Mouse (Mus musculus) embryo, embryonic 11.5 days (tissue): ENCODE results near the gene Il16.

Experiments
- DNase-seq: peaks from one replicate; pipeline ENCODE4 v3.0.0-alpha.2; 2012; ENCODE audit warnings: low read depth, low spot score

The Il16 gene

DNA sequence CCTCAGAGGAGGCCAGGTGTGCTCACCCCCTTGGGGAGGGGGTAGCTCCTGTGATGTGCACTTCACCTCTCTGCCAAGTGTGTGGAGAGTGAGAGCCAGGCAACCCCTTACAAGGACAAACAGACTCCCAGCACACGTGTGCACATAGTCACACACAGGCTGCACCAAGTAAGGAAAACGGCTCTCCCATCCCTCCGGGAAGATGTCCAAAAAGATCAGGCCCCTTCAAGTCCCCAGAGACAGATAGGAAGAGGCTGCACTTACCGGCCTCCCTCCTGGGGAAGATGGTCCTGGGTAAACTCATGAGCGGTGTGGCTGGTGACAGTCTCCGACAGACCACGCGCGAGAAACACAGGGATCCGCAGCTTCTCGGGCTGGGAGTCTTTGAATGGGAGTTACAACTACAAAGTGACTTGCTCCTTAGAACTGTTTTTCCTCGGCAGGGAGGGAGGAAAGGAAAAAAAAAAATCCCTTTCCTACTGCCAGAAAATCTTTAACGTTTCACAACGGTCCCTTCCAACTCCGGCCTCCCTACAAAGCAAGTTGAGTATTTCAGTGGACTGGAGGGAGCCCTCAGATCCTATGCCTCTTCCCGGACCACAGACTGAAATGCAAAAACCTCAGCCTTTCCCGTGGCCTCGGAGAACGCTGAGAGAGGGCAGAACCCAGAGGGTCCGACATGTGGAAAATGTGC, at the start of gene Il16:
TSS of gene Il16 (minus strand) at position 314 of the 694 bp plus-strand sequence.
- no peak for DNase-seq

DNA sequence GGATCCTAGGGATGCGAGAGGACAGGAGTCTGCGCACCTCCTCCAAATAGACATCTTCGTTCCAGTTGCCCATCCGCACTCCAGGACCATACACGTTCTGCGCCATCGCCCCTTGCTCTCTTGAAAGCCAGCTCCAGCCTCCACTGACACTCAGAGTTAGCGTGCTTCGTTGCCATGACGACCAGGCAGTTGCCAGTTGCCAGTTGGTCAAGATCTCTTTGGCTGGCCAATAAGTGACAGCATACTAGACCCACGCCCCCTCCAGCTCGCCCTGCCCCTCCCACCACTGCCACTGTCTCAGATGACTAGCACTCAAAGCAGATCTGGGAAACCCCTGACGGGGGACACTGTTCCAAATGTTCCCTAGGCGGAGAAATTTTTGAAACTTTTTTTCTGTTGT, 49.2 kb upstream of the Il16 start, which contains the start of gene Cfap161:
TSS of gene Cfap161 (minus strand) at position 176 of the 400 bp plus-strand sequence.
- DNase-seq = peak; percentile 83

DNA sequence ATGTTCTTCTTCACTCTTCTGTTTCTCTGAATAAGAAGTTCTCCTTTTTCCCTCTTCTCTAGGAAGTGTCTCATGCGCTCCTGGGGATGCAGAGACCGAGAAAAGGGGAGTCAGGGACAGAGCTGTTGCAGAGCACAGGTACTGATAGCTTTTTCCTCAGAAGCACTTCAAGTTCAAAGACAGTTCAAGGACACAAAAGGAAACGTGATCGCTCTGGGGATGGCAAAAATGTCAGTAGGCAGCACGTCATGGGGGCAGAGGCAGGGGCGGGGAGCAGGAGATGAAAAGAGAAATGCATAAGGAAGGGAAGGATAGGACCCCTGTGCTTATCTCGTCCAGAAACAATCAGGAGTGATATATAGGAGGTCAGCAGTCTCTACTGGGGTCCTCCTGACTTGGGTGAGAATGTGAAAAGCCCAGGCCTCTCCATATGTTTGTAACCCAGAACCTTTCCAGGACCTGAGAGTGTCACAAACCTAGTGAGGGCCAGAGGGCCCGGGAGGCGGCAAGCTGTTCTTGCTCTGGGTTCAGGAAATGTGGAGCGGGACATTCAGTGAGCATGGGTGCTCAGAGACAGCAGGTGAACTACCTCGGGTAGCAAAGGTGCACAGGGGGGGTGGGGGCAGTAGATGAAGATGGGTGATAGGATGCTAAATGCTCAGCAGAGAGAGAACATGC, 48.6 kb upstream of the Il16 start:
- DNase-seq = no peak

DNA sequence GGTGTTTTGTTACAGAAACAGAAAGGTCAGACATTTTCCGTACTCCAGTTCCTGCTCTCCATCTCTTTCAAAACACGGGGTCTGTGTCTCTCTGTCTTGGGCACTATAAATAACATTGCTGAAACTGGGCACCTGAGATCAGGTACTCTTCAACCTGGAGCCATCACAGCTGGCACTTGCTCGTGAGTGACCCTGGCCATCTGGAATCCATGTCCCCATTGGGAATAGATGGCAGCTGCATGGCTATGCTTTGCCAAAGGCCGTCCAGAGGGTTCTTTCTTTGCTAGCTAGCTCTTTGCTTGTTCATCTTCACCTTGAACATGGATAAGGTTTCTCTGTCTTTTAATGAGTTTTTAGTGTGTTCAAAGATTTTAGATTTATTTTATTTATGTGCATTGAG, 35.4 kb upstream of the Il16 start:
- DNase-seq = no peak

DNA sequence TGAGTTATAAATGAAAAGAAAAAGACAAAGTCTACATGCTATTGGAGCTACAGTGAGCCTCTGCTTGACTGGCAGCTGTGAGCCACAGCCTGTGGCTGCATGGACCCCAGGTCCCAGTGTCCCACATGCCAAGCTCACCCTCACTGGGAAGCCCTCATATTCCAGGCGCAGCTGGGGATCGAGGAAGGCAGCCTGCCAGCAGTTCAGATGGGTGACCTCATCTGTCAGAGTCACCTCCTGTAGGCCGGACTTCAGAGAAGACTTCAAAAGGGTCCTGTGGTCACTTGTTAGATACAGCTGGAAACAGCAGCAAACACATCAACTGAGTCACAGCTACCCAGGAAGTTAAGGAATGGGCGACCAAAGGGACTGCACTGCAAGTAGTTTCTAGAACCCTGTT, 34.5 kb upstream of the Il16 start:
- no peak for DNase-seq

DNA sequence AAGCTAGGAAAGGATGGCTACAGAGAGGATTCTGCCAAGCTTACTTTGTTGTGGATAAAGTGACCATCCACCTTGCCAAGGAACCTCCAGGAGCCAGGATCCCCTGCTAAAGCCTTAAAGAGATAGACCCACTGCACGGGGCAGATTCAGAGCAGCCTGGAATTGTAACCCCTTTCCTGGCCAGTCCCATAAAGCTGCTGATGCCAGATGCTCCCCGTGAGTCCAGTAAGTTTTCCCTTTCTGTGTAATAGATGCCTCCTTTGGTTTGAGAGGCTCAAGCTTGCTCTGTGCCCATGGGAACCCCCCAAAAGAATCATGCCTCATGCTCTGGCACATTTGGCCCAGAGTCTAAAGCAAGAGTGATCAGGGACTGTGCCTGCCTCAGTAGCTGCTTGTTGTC, 33.5 kb upstream of the Il16 start:
- DNase-seq = no peak

DNA sequence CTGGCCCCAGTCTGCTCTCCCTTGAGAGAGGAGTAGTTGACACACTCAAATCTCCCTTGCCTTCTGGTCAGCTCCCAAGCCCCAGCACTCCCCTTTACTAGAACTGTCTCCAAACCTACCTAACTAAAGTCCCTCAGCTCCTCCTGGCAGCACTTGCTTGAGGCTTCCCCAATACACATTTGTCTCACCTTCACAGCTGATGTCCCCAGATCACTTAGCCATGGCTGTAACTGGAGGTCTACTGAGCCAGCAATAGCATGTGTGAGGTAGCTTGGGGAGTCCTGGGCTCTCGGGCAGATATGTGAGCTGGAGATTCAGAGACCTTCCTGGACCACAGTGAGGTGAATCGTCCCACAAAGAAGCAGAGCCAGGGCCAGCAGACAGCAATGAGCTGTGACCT, 33.0 kb upstream of the Il16 start:
- DNase-seq = no peak

DNA sequence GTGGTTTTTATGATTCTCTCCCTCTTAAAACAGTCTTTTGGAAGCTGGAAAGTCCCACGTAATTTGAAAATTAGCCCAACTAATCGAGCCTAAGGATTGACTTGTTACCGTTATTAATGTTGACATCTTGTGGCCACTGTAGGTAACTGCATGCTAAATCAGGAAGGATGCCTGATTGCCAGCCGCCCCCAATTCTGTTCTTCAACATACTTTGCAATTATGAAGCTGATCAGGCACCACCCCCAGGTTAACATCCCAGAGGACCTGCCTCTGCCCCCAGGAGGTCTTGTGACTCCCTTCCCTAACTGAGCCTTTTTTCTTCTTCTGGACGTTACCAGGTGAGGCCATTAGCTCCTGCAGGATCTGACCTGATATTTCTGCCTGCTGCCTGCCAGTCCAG, 29.2 kb upstream of the Il16 start:
- DNase-seq = no peak

DNA sequence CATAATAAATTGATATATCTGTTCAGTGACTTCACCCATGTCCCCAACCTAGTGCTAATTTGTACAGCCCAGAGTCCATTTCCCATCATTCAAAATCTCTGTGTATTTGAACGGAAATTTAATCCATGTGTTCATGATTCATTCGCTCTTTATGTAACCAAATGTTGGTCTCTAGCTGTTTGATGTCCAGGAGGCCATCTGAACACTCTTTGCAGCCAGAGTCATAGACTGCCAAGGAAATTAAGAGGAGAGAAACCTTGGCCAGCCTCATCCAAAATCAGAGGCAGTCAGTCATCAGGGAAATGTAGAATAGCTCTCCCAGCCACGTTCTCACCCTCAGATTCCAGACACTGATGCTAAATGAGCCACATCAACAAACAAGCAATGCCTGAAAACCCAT, 18.1 kb upstream of the Il16 start:
- no peak for DNase-seq

DNA sequence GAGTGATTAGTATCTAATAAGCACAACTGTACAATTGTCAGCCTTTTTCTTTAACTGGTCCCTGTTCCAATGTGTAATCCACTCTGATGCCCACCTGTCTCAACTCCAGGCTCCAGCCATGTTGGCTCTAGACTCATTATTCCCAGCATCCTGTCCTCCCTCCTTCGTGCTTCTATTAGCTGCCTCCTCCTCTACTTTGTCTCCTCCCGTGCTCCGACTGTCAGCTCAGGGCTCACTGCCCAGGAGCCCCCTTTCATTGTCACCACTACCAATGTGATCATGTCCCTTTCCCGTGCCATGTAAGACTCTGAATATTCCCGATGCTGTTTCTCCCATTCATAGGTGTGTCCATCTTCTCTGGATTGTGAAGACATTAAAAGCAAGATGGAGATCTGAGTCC, 16.8 kb upstream of the Il16 start:
- DNase-seq = no peak

DNA sequence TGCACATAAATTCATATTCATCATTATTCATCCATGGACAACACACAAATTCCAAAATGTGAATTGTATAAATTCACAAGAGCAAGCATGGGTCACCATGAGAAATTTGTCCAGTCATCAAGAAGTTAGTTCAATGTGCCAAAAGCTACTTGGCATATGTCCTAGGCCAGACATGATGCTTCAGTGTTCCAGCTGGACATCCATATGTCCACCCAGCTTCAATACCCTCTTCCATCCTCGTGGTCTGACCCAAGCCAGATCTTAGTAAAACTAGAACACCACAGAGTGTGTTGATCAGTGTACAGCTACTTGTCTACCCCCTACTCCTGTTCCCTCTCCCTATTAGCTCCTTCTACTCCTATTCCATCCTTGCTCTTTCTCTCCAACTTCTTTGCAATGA, 5.5 kb upstream of the Il16 start:
- no peak for DNase-seq

DNA sequence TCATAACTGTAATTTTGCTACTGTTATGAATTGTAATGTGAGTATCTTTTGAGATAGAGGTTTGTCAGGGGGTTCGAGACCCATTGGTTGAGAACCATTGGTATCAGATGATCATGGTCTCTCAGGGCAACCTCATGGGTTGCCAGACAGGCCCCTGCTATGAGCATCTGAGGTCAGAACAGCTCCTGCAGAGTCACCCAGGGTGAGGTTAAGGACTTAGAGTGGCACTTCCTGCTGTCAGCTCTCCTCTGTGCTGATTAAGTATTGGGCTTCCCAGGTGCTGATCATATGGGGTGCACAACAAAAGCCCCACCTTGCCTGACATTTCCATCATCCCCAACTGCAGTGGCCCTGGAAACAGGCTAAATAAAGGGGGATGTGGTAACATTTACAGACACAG, 2.9 kb upstream of the Il16 start:
- DNase-seq = no peak

DNA sequence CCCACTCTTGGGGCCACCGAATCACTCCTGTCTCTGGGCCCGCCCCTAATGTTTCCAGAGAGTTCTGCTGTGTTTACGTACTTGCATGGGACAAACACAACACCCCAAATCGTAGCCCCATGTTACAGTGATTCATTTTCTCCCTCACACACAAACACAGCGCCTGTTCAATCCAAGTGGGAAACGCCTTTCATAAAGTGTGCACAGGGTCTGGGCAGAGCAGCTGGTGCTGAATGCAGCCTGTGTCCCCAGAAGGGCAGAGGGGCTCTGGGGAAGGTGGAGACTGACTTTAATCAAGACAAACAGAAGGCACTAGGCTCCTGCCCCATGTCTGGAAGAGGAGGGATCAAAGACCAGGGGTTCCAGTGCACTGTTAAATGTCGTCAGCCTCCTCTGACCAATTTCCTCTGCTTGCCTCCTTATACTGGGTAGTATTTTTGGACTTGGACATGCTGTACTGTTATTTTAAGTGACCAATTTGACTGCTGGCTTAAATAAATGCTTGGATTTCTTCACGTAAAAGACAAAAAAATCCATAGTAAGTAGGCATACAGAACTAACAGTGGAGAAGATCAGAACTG, 671 bp upstream of the Il16 start:
- DNase-seq = no peak

DNA sequence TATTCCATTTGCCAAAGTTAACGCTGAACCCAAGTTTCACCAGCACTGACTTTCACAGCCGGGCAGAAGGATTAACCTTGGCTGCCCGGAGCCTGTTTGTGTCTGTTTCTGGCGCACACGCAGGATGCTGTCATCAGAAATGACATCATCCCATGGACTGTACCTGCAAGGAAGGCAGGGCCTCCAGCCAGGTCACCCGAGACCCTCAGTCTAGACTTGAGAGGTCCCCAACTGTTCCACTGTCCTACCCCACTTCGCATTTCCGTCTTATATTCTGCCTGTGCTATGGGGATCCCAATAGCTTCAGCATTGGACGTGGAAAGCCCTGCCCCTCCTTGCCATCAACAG, 487 bp downstream of the Il16 start:
- DNase-seq = no peak

DNA sequence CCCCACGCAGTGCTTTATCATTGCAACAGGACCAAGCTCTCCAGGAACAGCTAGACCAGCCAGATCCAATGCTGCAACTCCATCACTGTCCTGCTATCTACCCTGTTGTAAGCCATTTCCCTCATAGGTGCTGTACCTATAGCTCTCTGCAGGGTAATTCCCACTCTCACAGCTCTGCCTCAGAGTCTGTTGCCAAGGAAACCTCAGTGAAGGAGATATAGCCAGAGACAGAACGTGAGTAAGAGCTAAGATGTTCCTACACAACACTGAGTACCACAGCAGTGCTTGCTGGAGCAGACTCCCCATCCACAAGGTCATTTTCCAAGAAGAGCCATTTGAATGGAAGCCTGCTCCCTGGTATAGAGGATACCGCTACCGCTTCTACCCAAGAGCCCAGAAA, 1.3 kb downstream of the Il16 start:
- DNase-seq = no peak

DNA sequence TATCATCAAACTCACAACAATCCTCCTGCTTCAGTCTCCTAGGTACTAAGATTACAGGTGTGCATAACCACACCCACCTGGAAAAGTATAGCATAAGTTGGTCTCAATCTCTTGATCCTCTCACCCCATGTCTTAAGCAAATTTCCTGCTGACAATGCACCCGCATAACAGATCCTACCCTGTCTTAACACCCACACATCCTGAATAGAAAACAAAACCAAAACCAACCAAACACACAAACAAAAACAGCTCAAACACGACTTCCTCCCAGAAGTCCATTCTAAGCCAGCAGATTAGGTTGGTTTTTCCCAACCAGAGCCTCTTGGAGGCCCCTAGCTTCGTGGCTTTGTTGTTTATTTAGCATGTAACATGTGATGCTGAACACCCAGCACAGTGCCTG, 2.8 kb downstream of the Il16 start:
- no peak for DNase-seq

DNA sequence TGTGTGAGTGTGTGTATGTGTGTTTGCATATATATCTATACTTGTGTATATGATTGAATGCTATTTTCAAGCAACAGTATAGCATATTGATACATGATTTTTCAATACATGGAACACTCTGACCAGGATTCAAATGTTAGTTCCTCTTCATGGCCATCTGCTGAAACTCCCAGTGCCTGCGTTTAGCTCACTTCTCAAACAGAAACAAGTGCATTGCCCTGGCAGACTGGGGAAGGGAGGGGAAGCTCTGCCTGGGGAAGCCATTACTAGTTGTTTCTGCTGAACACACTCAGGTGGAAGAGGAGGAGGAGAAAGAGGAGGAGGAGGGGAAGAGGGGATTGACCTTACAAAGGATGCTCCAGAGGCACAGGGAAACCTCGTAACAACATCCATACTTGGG, 3.5 kb downstream of the Il16 start:
- DNase-seq = no peak

DNA sequence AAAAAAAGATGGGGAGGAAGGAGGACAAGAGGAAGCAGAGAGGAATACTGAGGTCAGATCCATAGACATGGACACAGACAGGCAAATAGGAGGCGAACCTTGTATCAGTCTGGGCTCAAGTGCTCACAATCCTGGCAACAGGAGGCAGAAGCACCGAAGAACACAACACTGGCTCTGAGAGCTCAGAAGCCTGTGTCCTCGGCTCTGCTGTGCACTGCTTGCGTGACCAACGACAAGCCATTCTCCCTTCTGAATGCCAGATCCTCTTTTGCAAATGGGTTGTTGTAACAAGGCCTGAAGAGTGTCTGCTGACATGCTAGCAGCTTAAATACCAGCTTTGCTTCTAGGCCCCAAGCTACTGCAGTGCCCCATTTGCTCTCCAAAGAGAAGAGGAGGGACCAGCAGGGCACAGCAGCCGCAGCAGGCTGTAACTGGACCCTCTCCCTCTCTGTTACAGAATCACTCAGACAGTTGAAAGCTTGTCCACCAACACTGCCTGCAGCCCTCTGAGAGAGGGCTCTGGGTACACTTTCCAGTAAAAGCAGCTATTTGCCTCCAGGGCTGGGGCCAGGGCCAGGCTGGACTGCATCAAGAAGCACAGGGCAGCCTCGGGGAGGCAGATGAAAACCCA, 5.7 kb downstream of the Il16 start:
- DNase-seq = no peak

DNA sequence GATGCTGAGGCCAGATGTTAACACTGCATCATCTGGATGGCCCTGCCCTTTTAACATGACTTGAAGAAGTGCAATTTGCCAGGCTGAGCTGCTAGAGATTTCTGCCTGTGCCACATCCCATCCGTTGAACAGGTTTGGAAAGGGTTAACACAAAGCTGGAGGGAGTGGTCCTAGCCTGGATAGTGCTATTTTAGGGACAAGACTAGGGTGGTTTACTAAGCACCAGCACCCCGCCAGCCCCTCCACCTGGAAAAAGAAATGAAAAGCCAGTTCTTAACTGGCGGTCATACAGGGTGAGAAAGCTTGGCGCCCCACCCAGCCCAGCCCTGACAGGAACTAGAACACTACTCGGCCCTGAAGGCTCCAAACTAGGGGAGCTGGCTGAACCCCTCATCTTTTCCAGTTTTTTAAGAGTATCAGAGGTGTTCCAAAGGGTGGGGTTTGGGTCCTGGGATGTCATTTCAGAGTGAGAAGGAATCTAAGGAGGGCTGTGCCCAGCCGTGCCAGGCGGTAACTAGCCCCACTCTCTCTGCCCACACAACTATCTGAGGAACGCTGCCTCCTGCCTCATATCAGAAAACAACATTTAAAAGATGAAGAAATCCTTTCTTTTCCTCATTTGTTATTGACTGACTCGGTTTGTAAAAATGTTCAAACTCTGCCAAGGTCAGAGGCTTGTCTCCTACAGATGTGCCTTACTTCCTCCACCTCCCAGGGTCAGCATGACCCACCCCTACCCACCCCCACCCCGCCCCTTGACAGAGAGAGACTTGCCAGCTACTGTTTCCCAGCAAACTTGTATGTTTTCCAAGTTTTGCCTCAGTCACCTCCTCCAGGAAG, 6.7 kb downstream of the Il16 start:
- no peak for DNase-seq

DNA sequence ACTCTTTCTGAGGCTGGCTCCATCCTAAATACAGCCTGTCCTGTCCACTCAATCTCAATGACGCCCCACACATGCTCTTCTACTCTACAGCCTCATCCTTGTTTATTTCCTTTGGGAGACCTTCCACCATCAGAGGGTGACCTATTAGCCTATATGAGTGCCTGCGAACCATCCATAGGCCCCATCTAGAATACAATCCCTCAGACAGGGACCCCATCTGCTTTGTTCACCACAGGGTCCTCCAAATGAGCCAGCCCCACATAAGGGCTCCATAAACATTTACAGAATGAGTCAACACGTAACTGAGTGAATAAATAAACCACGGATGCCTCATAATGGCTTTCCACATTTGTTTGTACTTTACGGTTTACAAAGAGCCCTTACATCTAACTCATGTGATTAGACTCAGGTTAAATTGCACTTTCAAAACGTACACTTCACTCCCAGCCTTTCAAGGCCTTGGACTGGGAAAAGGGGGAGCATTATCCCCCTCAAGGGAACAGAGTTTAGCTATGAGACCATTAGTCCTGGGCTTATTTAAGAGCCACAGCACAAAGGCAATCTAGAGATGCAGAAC, 7.5 kb downstream of the Il16 start:
- DNase-seq = no peak

DNA sequence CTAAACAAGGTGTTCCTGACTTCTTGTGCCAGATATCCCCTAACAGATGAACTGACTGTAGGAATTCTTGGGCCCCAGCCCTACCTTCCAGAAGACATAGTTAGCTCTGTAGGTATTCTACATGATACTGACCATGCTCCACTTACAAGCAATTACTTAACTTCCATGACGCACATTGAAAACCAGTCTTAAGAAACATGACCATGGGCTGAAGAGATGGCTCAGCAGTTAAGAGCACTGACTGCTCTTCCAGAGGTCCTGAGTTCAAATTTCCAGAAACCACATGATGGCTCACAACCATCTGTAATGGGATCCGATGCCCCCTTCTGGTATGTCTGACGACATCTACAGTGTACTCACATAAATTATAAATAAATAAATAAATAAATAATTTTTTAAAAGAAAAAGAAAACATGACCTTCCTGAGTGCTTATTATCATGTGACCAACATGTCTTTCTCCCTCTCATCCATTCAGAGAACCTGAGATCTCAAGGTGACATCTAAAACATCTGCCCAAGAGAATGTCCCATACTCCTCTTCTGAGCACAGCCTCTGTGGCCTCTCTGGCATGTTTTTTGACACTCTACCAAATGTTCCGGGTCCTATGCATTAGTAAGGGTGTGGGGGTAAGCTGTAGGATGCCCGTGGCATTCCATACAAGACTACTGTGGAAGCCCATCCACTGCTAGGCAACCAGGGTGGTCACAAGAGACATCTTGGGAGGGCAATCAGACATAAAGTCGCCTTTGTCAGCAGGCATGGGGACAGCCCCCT, 9.0 kb downstream of the Il16 start:
- no peak for DNase-seq
